Mouse (Mus musculus): ENCODE data around the gene Sorbs1. TPM values are rescaled to one million over a fixed set of nuclear protein-coding genes. Genes with fewer than 3 reads are reported as not detected.

The Sorbs1 gene
- total and polyA plus RNA-seq, 2 experiments from 2014 or later, result 140 to 153 TPM

GRCm38 (mm10) chr19:40394555-40395320 is 118.8 kb downstream of the Sorbs1 start:
- 18% methylated on average over 10 of the region's 10 CpGs for WGBS
- TF ChIP-seq CTCF (IDR thresholded peaks at IDR 0.05; ENCODE audit: low read depth), result no peak
- TF ChIP-seq EP300 (IDR thresholded peaks at IDR 0.05; ENCODE audit: low read depth), result no peak
- H3K4me1 ChIP-seq (ENCODE audit: control insufficient read depth, insufficient read depth), result peaks cover 17% of the 10 kb centered on the region
- no peak overlapping the region for H3K4me3 ChIP-seq (ENCODE audit: low read depth, low read length)
- H3K27me3 ChIP-seq (ENCODE audit: control insufficient read depth, insufficient read depth, low read length), result no peaks in the 10 kb centered on the region
- H3K27ac ChIP-seq (ENCODE audit: low read depth), result peak overlapping the region; percentile 94
- ATAC-seq (ENCODE audit: insufficient read depth, low read depth) (peak; percentile 78), DNase-seq (ENCODE audit: low spot score) (peak; percentile 71)
- H3K9ac ChIP-seq (replicated peaks; ENCODE audit: low read depth, low read length), result no peak overlapping the region
- H3K9me3 ChIP-seq (replicated peaks; ENCODE audit: control insufficient read depth, low read length), result no peaks in the 10 kb centered on the region
- H3K36me3 ChIP-seq (replicated peaks; ENCODE audit: control insufficient read depth, insufficient read depth, low read length), result peaks cover 40% of the 10 kb centered on the region
- H3K4me2 ChIP-seq (ENCODE audit: low read depth, low read length), result no peak overlapping the region

DNA sequence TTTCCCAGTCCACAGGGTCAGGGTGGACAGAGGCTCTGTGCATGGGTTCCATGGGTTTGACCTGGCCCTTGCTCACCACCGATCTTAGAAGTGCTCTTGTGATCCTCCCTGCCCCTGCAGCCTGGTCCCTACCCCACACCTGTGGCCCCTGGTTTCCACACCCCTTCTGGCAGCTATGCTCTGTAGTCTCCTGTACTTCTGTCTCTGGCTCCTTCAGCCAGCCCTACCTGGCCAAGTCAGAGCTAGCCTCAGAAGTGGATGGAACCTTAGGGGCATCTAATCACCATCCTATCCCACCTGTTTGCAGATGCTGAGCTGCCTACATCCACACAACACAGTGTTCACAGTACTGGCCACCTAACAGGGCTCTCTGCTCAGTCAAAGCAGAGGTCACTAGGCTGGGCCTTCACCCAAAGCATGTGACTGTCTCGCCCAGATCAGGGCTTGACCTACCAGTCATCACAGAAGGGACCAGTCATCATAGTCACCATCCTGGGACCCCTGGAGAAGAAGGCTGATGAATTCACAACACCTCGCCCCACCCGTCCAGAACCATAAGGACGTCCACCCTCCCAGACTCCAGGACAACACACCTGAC is 120.7 kb downstream of the Sorbs1 start:
- WGBS, result 91% methylated on average over 5 of the region's 5 CpGs
- Histone ChIP-seq H3K4me1 (ENCODE audit: control insufficient read depth, insufficient read depth) (peaks cover 17% of the 10 kb centered on the region), H3K4me3 (ENCODE audit: low read depth, low read length) (no peak overlapping the region), H3K4me2 (ENCODE audit: low read depth, low read length) (no peak overlapping the region), H3K9ac (replicated peaks; ENCODE audit: low read depth, low read length) (no peak overlapping the region), H3K36me3 (replicated peaks; ENCODE audit: control insufficient read depth, insufficient read depth, low read length) (peaks cover 38% of the 10 kb centered on the region), H3K27me3 (ENCODE audit: control insufficient read depth, insufficient read depth, low read length) (no peaks in the 10 kb centered on the region), H3K9me3 (replicated peaks; ENCODE audit: control insufficient read depth, low read length) (no peaks in the 10 kb centered on the region), H3K27ac (ENCODE audit: low read depth) (peak overlapping the region; percentile 94)
- ATAC-seq (ENCODE audit: insufficient read depth, low read depth), result no peak
- no peak for DNase-seq (ENCODE audit: low spot score)
- no peak for TF ChIP-seq CTCF (IDR thresholded peaks at IDR 0.05; ENCODE audit: low read depth)

DNA sequence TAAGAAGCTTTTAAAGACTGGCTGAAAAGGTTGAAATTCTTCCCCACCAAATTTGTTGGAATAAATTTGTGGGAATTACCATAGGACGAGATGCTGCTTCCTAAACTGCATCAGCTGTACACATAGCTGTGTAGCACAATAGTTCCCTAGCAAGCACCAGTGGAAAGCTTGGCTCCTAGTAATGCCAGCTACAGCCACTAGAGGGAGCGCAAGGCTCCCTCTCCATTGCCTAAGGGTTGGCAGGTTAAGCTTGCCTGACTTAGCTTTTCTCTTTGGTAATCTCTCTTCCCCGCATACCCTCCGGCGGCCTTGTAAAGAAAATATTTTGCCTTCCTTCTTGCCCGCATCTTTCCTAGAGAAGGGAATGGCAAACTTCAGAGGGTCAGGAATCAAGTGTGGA is 122.1 kb downstream of the Sorbs1 start:
- Histone ChIP-seq H3K4me2 (ENCODE audit: low read depth, low read length) (no peak overlapping the region), H3K4me3 (ENCODE audit: low read depth, low read length) (no peak overlapping the region), H3K27ac (ENCODE audit: low read depth) (peak overlapping the region; percentile 36; the same call in 1 of the 2 replicates), H3K4me1 (ENCODE audit: control insufficient read depth, insufficient read depth) (peaks cover 17% of the 10 kb centered on the region), H3K27me3 (ENCODE audit: control insufficient read depth, insufficient read depth, low read length) (no peaks in the 10 kb centered on the region), H3K9ac (replicated peaks; ENCODE audit: low read depth, low read length) (no peak overlapping the region), H3K9me3 (replicated peaks; ENCODE audit: control insufficient read depth, low read length) (no peaks in the 10 kb centered on the region), H3K36me3 (replicated peaks; ENCODE audit: control insufficient read depth, insufficient read depth, low read length) (peaks cover 45% of the 10 kb centered on the region)
- DNase-seq (ENCODE audit: low spot score) (peak; percentile 80), ATAC-seq (ENCODE audit: insufficient read depth, low read depth) (peak; percentile 52)
- TF ChIP-seq CTCF (IDR thresholded peaks at IDR 0.05; ENCODE audit: low read depth), result peak; percentile 98
- no peak for TF ChIP-seq EP300 (IDR thresholded peaks at IDR 0.05; ENCODE audit: low read depth)
- WGBS, result 5% methylated on average over 6 of the region's 6 CpGs

DNA sequence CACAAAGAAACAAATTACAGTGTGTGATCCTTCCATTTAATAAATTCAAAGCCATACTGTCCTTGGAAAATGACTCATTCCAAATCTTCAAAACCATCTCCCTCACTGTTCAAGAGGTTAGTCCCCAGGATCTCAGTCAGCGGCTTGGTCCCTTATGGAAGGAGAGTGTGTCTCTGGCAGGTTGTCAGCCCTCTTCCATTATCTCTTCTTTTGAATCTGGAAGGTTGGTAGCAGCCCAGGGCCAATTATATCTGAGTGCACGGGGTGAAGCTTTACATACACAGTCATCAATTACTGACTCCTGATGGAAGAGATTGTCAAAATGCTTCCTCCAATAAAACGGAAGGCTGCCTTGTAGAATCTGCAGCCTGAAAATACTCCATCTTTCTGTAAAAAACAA is 126.7 kb downstream of the Sorbs1 start:
- H3K27ac ChIP-seq (ENCODE audit: low read depth), result no peak overlapping the region

DNA sequence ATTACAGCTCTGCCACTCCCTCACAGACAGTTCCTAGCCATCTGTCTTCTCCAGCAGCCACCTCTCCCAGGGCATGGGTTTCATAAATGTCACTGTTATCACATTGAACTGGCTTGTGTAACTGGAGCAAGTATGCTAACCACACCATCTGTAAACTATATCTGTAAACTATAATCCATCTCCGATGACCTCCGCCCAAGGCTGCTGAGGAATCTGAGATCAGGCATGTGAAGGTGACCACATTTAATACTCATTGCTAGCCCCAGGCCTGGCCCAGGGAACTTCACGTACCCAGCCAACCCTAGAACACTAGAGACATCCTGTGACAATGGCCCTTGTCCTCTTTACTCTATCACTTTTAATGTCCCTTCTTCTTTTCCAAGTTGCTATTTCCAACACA is 128.2 kb downstream of the Sorbs1 start:
- ATAC-seq (ENCODE audit: insufficient read depth, low read depth) (no peak), DNase-seq (ENCODE audit: low spot score) (no peak)
- Histone ChIP-seq H3K9me3 (replicated peaks; ENCODE audit: control insufficient read depth, low read length) (no peaks in the 10 kb centered on the region), H3K27ac (ENCODE audit: low read depth) (no peak overlapping the region), H3K4me3 (ENCODE audit: low read depth, low read length) (no peak overlapping the region), H3K27me3 (ENCODE audit: control insufficient read depth, insufficient read depth, low read length) (no peaks in the 10 kb centered on the region), H3K36me3 (replicated peaks; ENCODE audit: control insufficient read depth, insufficient read depth, low read length) (peaks cover 58% of the 10 kb centered on the region), H3K9ac (replicated peaks; ENCODE audit: low read depth, low read length) (no peak overlapping the region), H3K4me2 (ENCODE audit: low read depth, low read length) (no peak overlapping the region), H3K4me1 (ENCODE audit: control insufficient read depth, insufficient read depth) (peaks cover 27% of the 10 kb centered on the region)
- WGBS, result 70% methylated on average over 3 of the region's 3 CpGs
- TF ChIP-seq EP300 (IDR thresholded peaks at IDR 0.05; ENCODE audit: low read depth) (no peak), CTCF (IDR thresholded peaks at IDR 0.05; ENCODE audit: low read depth) (no peak)

More for the DNA sequence above, 126.7 kb downstream of the Sorbs1 start:
- no peak overlapping the region for H3K9ac ChIP-seq (replicated peaks; ENCODE audit: low read depth, low read length)
- WGBS, result 36% methylated on average over 3 of the region's 3 CpGs
- TF ChIP-seq EP300 (IDR thresholded peaks at IDR 0.05; ENCODE audit: low read depth) (no peak), CTCF (IDR thresholded peaks at IDR 0.05; ENCODE audit: low read depth) (no peak)
- H3K36me3 ChIP-seq (replicated peaks; ENCODE audit: control insufficient read depth, insufficient read depth, low read length), result peaks cover 51% of the 10 kb centered on the region
- H3K4me2 ChIP-seq (ENCODE audit: low read depth, low read length), result no peak overlapping the region
- H3K4me1 ChIP-seq (ENCODE audit: control insufficient read depth, insufficient read depth), result peaks cover 20% of the 10 kb centered on the region
- ATAC-seq (ENCODE audit: insufficient read depth, low read depth) (no peak), DNase-seq (ENCODE audit: low spot score) (no peak)
- no peaks in the 10 kb centered on the region for H3K9me3 ChIP-seq (replicated peaks; ENCODE audit: control insufficient read depth, low read length)
- H3K27me3 ChIP-seq (ENCODE audit: control insufficient read depth, insufficient read depth, low read length), result no peaks in the 10 kb centered on the region
- no peak overlapping the region for H3K4me3 ChIP-seq (ENCODE audit: low read depth, low read length)
